Mouse (Mus musculus) A20 (cell line): ENCODE measurements around the gene Brsk2.

Source experiments
- DNase-seq: peaks from one replicate; pipeline ENCODE4 v3.0.0-alpha.2; 2011; ENCODE audit warnings: low read depth, low spot score

Brsk2 gene

GRCm38 (mm10) chr7:141955565-141956173, 6.1 kb downstream of the Brsk2 start:
- no peak for DNase-seq

- no peak for DNase-seq
Observed at GRCm38 (mm10) chr7:141956174-141956566, 6.6 kb downstream of the Brsk2 start.

- DNase-seq: no peak
Observed at GRCm38 (mm10) chr7:141957524-141958051, 8.0 kb downstream of the Brsk2 start.

GRCm38 (mm10) chr7:141958211-141958610, 8.7 kb downstream of the Brsk2 start:
- no peak for DNase-seq

GRCm38 (mm10) chr7:141959133-141959532, 9.6 kb downstream of the Brsk2 start:
- peak; percentile 4 for DNase-seq

- no peak for DNase-seq
Observed at GRCm38 (mm10) chr7:141960926-141961325, 11.4 kb downstream of the Brsk2 start.

GRCm38 (mm10) chr7:141961491-141961890, 11.9 kb downstream of the Brsk2 start:
- no peak for DNase-seq

GRCm38 (mm10) chr7:141962521-141962920, 13.0 kb downstream of the Brsk2 start:
- DNase-seq: no peak

GRCm38 (mm10) chr7:141966281-141966680, 16.7 kb downstream of the Brsk2 start:
- DNase-seq: no peak

GRCm38 (mm10) chr7:141972831-141973619, 23.5 kb downstream of the Brsk2 start:
- peak; percentile 44 for DNase-seq

- DNase-seq: no peak
Observed at GRCm38 (mm10) chr7:141978003-141978402, 28.5 kb downstream of the Brsk2 start.

- no peak for DNase-seq
Observed at GRCm38 (mm10) chr7:141979247-141979646, 29.7 kb downstream of the Brsk2 start.

GRCm38 (mm10) chr7:141981237-141981636, 31.7 kb downstream of the Brsk2 start:
- no peak for DNase-seq

- DNase-seq: no peak
Observed at GRCm38 (mm10) chr7:141988314-141988806, 38.8 kb downstream of the Brsk2 start.

- no peak for DNase-seq
Observed at GRCm38 (mm10) chr7:141991183-141991582, 41.6 kb downstream of the Brsk2 start.

GRCm38 (mm10) chr7:141994121-141994520, 44.6 kb downstream of the Brsk2 start:
- DNase-seq: no peak

GRCm38 (mm10) chr7:142000661-142001060, 51.1 kb downstream of the Brsk2 start:
- DNase-seq: no peak

- DNase-seq: no peak
Observed at GRCm38 (mm10) chr7:142001597-142002340, 52.2 kb downstream of the Brsk2 start.

- DNase-seq: peak; percentile 45
Observed at GRCm38 (mm10) chr7:142016562-142016961, 67.0 kb downstream of the Brsk2 start.

GRCm38 (mm10) chr7:142019699-142020098, 70.1 kb downstream of the Brsk2 start:
- no peak for DNase-seq

GRCm38 (mm10) chr7:142020827-142021226, 71.3 kb downstream of the Brsk2 start:
- no peak for DNase-seq

GRCm38 (mm10) chr7:142025196-142025595, 75.6 kb downstream of the Brsk2 start:
- DNase-seq: no peak
